In the genomic region with DNA sequence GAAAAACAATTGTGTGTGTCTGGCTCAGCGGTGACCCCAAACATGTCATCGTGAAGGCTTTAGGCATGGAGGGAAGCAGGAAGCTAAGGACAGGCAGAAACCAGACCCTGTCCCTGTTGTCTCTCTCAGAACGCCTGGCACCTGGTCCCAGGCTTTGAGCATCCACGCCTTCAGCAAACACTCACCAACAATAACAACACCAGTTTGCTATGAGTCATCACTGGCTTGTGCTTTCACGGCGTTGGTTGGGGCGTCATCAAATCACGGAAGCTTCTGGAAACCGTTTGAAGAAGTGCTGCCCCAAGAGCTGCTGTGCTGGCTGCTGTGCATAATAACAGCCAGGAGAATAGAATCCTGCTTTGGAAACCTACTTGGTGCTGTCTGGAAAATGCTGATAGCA, we compare ENCODE assay signal across 23 mouse cellular contexts. TPM values are rescaled to one million over a fixed set of nuclear protein-coding genes. Genes with fewer than 3 reads are reported as not detected.
DNase-seq lines count a peak whose midpoint lies in the region; ATAC-seq lines count a peak whose summit lies in the region.
"Had no signal": no experiment of that assay in that cellular context is flagged by ENCODE, and none has a peak within 500 bp of the region (broad histone marks: within the 10 kb centered on the region; RNA-seq: fewer than 3 reads in every experiment).

No protein-coding gene starts in this region.

- no peaks in the 10 kb centered on the region for H3K4me1 ChIP-seq in stomach, embryonic 15.5 days
- no peaks in the 10 kb centered on the region for H3K4me1 ChIP-seq in kidney, embryonic 15.5 days
- H3K4me1 ChIP-seq: forebrain, embryonic 10.5 days; heart, embryonic 13.5 days had no signal

- peak; percentile 23 for DNase-seq in heart, adult 11 months
- no peak for DNase-seq in heart, postnatal 4 days
- DNase-seq in lung, postnatal 10 days, result peak; percentile 46
- DNase-seq in lung, postnatal 14 days, result no peak
- DNase-seq in MN1 (ENCODE audit: low spot score), result peak; percentile 49
- DNase-seq in adipocyte (ENCODE audit: low spot score), result no peak
- DNase-seq: adrenal gland, postnatal 36 days; cerebellum, adult 2 months; cerebellum, postnatal 36 days; heart, adult 18-20 months; left cerebral cortex, postnatal 4 days; liver; retina, postnatal 1 day; thymus, adult 2 months had no signal

- no peak overlapping the region for H3K4me2 ChIP-seq in stomach, embryonic 15.5 days
- no peak overlapping the region for H3K4me2 ChIP-seq in kidney, embryonic 15.5 days
- H3K4me2 ChIP-seq: heart, embryonic 13.5 days; hindbrain, embryonic 14.5 days had no signal

- H3K27me3 ChIP-seq in stomach, embryonic 15.5 days (replicated peaks), result no peaks in the 10 kb centered on the region
- no peaks in the 10 kb centered on the region for H3K27me3 ChIP-seq in kidney, embryonic 15.5 days
- H3K27me3 ChIP-seq: heart, embryonic 13.5 days had no signal

- H3K36me3 ChIP-seq in stomach, embryonic 15.5 days, result no peaks in the 10 kb centered on the region
- H3K36me3 ChIP-seq in kidney, embryonic 15.5 days, result no peaks in the 10 kb centered on the region
- H3K36me3 ChIP-seq: forebrain, embryonic 10.5 days; G1E; heart, embryonic 13.5 days; midbrain, embryonic 10.5 days had no signal

- no peak overlapping the region for H3K9ac ChIP-seq in stomach, embryonic 15.5 days
- H3K9ac ChIP-seq in kidney, embryonic 15.5 days, result no peak overlapping the region
- H3K9ac ChIP-seq: heart, embryonic 13.5 days; hindbrain, embryonic 14.5 days had no signal

- H3K9me3 ChIP-seq in stomach, embryonic 15.5 days, result no peaks in the 10 kb centered on the region
- H3K9me3 ChIP-seq in kidney, embryonic 15.5 days (replicated peaks), result no peaks in the 10 kb centered on the region
- H3K9me3 ChIP-seq: forebrain, embryonic 10.5 days; G1E; heart, embryonic 13.5 days; midbrain, embryonic 10.5 days had no signal

- no peak overlapping the region for H3K4me3 ChIP-seq in stomach, embryonic 15.5 days (replicated peaks)
- H3K4me3 ChIP-seq in kidney, embryonic 15.5 days (replicated peaks), result no peak overlapping the region
- H3K4me3 ChIP-seq: forebrain, embryonic 10.5 days; heart, embryonic 13.5 days; midbrain, embryonic 10.5 days had no signal

- H3K27ac ChIP-seq in stomach, embryonic 15.5 days, result peak overlapping the region; percentile 16; the same call in 1 of the 2 replicates
- H3K27ac ChIP-seq in kidney, embryonic 15.5 days, result no peak overlapping the region
- H3K27ac ChIP-seq: forebrain, embryonic 10.5 days; heart, embryonic 13.5 days; hindbrain, embryonic 14.5 days; kidney, postnatal 0 days; macrophage; midbrain, embryonic 10.5 days had no signal

- ATAC-seq in stomach, embryonic 15.5 days (ENCODE audit: insufficient read depth, low FRiP score, low read depth), result no peak
- no peak for ATAC-seq in kidney, embryonic 15.5 days (replicated peaks; ENCODE audit: low FRiP score)

- 63% methylated on average over 9 of the region's 9 CpGs for WGBS in stomach, embryonic 15.5 days
- WGBS in kidney, embryonic 15.5 days, result 79% methylated on average over 9 of the region's 9 CpGs

RNA-seq across cellular contexts. Expression of a gene that starts 54.6 kb away (rescaled TPM):
- total RNA-seq in heart, postnatal 4 days (2021), result under 1 TPM; 0.71 to 0.72 TPM
- polyA plus RNA-seq in stomach, embryonic 15.5 days (2015; fragmentation: Nextera tagmentation; extraction: Ambion mirVana), result 1.5 and 2.1 TPM in 2 replicates
- 0.35 and 1.2 TPM in 2 replicates for polyA plus RNA-seq in kidney, embryonic 15.5 days (2015; fragmentation: Nextera tagmentation; extraction: Ambion mirVana)
- polyA plus RNA-seq: G1E had no signal

Comparison
In these comparisons a context has a peak if more than half of its experiments do, and no peak if none do; other contexts are left out.
1. DNase-seq: peak in heart, adult 11 months (single experiment), lung, postnatal 10 days (single experiment) and MN1 (single experiment); none in heart, postnatal 4 days (single experiment), lung, postnatal 14 days (single experiment) and adipocyte (single experiment).